Mouse (Mus musculus) urinary bladder, postnatal 4 days (tissue): ENCODE data around the gene Slc7a11.
"Not testable (repeated sequence)": the region's sequence is repeated elsewhere in the genome, so short reads cannot be mapped to it uniquely, and the experiment has no call there.

ENCODE experiments used
- DNase-seq, 2 experiments: peaks; one replicate each; pipeline ENCODE4 v3.0.0; 2021 to 2022; ENCODE audit warnings: low spot score in 2 of 2

The Slc7a11 gene

DNA sequence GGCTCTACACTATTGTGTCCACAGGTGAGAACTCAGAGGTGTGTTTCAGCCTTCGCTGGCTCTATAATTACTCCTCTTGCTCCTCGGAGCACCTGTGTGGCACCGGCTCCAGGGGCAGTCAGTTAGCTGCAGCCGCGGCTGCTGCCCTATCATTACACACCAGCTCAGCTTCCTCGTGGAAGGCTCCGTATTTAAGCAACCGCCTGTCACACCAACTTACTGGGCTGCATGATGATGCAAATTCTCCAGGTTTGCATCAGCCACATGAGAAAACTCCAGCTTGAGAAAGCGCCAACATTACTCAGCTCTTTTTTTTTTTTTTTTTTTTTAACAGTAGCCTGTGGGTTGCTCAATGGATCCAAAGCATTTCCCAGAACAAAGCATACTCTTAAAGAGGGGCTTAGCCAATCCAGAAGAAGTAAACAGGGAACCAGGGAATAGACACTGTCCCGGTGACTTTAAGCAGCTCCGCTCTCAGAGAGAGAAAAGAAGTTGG, at the start of gene Slc7a11:
Slc7a11 (minus strand) TSS at position 194 of the 496 bp plus-strand sequence.
- no peak for DNase-seq

DNA sequence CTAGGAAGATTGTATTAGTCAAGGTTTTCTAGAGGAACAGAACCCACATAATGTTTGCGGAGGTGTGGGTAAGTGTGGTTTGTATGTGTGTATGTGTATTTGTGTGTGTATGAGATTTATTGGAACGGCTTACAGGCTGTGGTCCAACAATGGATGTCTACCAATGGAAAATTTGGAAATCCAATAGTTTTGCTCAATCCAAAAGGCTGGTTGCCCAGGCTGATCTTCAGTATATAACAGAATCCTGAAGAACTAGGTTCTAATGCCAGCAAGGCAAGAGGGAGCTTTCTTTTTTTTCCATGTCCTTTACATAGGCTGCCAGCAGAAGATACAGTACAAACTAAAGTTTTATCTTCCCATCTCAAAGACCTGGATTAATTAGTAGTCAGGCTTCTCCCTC, 48.3 kb upstream of the Slc7a11 start:
- no peak for DNase-seq

DNA sequence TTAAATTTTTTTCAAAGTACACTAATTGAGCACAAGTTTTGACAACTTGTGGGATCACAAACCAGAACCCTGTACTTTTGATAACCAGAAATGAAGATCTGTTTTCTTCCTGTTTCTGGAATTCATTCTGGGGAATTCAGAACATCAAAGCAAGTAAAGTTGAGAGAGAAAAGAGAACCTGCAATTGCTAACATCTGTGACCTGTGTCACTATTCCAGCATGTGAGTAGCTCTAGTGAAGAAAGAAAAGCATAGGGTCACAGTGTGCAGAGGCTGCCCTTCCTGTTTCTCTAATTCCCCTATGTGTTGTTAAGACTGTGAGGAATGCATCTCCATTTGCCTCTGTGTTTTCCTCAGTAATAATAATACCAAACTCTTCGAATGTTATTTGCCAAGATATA, 40.7 kb upstream of the Slc7a11 start:
- no peak for DNase-seq

- no peak for DNase-seq
Measured at GRCm38 (mm10) chr3:50462223-50462622, 18.8 kb upstream of the Slc7a11 start.

DNA sequence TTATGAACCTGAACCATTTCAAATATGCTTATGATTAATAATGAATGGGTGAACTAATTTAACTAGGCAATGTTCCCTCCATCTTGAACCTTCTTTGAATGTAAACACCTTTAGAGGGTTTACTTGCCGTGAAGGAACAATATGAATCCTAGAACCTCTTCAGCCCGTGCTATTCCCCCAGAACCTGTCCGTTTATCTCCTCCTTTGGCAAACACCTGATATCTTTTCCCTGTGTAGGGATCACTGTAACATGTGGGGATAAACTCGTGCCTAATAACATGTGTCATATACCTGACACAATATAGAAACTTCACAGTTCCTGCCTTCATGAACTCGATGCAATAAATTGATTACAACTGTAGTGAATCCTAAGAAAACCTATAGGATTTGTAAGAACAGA, 13.7 kb upstream of the Slc7a11 start:
- DNase-seq: no peak

DNA sequence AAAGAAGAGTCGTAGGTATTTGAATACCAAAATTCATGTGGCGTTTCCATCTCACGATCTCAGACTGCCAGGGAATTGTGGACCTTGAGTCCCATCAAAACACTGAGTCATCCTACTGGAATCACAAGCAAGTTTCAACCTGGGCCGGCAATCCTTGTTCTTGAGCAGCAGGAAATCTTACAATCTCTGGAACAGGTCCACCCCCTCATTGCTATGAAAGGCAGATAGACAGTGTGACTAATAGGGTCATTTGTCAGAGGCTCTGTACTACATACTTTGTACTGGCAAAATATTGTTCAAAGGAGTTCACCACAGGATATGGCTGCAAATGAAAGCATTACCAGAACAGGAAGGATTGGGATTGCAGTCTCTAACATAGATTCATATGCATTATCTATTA, 13.2 kb upstream of the Slc7a11 start:
- no peak for DNase-seq

- DNase-seq: no peak
Measured at GRCm38 (mm10) chr3:50456023-50456422, 12.6 kb upstream of the Slc7a11 start.

DNA sequence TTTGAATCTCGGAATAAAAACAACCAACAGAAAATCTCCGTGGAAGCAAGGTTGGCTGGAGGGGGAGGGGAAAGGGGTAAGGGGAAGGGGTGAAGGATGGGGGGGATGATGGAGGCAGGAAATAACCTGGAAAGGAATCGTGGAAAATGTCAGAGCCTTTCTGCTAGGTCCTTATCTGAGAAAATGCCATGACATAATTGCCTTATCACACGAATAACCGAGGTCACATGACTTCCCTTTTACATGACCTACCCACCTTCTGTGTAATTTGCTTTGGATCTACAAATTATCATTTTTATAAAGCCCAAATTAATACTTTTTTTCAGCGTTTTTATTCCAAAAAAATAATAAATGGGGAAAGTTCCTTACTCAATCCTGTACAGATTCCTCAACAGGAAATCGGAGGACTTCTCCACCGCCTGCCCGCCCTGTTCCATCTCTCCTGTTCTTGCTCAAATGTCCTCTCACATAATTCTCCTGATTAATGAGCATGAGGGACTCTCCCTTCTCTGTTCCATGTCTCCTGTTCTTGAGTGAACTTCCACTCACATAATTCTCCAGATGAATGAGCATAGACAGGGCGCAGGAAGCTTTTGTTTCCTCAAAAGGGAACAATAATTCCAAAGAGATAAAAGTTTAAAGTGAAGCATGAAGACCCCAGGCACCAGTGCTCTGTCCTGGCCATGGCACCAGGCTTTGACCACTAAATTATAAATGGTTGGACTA, 1.8 kb upstream of the Slc7a11 start:
- no peak for DNase-seq

- no peak for DNase-seq
Measured at GRCm38 (mm10) chr3:50443942-50444341, 528 bp upstream of the Slc7a11 start.

- DNase-seq: no peak
Measured at GRCm38 (mm10) chr3:50442341-50443292, 797 bp downstream of the Slc7a11 start.

- no peak for DNase-seq
Measured at GRCm38 (mm10) chr3:50441330-50441729, 2.1 kb downstream of the Slc7a11 start.

- DNase-seq: no peak
Measured at GRCm38 (mm10) chr3:50440409-50440808, 3.0 kb downstream of the Slc7a11 start.

GRCm38 (mm10) chr3:50439429-50439828, 4.0 kb downstream of the Slc7a11 start:
- DNase-seq: no peak

DNA sequence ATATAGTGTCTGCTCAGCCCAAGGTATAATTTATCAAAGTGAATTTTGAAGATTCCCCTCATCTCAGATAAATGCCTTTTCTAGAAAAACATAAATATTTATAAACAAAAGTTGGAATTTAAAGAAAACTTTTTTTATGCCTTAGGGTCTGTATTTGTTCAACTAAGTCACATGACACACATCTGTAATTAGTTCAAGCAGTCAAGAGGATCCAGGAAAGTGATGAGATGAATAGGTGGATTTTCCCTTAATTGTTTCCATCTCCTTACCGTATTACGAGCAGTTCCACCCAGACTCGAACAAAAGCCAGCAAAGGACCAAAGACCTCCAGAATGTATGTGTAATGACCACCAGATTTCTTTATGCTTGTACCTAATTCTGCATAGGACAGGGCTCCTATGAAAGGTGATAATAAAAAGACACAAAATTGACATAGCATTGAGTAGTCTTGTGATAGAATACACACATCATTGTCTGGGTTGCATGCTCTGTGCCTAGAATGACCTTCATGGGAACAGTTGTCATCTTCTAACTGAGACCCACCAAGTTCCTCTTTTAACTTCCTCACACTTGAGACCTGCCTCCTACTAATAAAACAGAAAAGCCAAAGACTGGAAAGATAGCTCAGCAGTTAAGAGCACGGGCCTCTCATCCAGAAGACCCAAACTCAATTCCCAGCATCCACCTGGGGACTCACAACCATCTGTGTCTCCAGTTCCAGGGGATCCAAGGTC, 4.7 kb downstream of the Slc7a11 start:
- DNase-seq: no peak

DNA sequence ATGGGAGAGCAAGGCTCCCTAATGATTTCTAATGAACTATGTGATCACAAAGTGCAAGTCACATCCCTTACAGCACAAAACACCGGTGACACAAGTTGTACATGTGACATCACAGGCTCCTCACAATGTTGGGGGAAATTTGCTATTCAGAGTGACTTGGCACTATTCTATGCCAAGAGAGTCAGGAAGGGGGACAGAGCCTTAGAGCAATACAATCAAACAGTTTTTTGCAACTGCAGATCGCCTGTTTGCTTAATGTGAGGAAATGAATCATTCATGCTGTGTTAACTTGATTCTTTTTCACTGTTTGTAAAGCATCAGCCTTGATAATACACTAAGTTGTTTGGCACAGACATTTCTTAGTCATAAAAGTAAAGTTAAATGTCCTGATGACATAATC, 5.3 kb downstream of the Slc7a11 start:
- not testable (repeated sequence) for DNase-seq

DNA sequence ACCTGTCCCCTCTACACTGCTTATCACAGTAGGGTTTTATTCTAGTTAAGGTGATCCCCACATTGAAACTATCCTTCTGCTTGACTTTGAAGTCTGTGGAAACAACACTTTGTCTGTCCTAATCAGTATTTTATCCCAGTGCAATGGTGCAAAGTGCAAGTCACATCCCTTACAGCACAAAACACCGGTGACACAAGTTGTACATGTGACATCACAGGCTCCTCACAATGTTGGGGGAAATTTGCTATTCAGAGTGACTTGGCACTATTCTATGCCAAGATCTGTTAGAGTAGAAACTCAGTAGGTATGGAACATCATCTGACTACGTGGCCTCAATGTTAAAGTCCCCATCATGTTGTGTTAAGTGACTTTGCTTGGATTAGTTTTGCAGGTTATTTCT, 7.0 kb downstream of the Slc7a11 start:
- not testable (repeated sequence) for DNase-seq

- DNase-seq: no peak
Measured at GRCm38 (mm10) chr3:50433831-50434230, 9.6 kb downstream of the Slc7a11 start.

- DNase-seq: no peak
Measured at GRCm38 (mm10) chr3:50430811-50431210, 12.6 kb downstream of the Slc7a11 start.

- no peak for DNase-seq
Measured at GRCm38 (mm10) chr3:50421480-50422277, 21.7 kb downstream of the Slc7a11 start.

- DNase-seq: no peak
Measured at GRCm38 (mm10) chr3:50419161-50419560, 24.3 kb downstream of the Slc7a11 start.

- no peak for DNase-seq
Measured at GRCm38 (mm10) chr3:50406771-50407170, 36.6 kb downstream of the Slc7a11 start.
